Mouse (Mus musculus): ENCODE measurements at regions not wholly inside any gene's neighbourhood (a gene's known extent, or its start where the extent isn't known, plus 50 kb on each side); places are given as distances from the start of the nearest gene placed in this dataset.

GRCm38 (mm10) chr3:149217916-149218803, 227.8 kb upstream of the Adgrl2 start:
- TF ChIP-seq POLR2A (IDR thresholded peaks at IDR 0.05; ENCODE audit: insufficient read depth, low read depth, low read length) (no peak), CTCF (IDR thresholded peaks at IDR 0.05) (peak; percentile 20)
